Mouse (Mus musculus): Measurements from ENCODE around the gene Ghrl. TPM values are rescaled to one million over a fixed set of nuclear protein-coding genes. Genes with fewer than 3 reads are reported as not detected.
"Not testable (repeated sequence)": the region's sequence is repeated elsewhere in the genome, so short reads cannot be mapped to it uniquely, and the experiment has no call there.

Gene Ghrl
- total RNA-seq, 1 experiment from 2014 or later = not detected

DNA sequence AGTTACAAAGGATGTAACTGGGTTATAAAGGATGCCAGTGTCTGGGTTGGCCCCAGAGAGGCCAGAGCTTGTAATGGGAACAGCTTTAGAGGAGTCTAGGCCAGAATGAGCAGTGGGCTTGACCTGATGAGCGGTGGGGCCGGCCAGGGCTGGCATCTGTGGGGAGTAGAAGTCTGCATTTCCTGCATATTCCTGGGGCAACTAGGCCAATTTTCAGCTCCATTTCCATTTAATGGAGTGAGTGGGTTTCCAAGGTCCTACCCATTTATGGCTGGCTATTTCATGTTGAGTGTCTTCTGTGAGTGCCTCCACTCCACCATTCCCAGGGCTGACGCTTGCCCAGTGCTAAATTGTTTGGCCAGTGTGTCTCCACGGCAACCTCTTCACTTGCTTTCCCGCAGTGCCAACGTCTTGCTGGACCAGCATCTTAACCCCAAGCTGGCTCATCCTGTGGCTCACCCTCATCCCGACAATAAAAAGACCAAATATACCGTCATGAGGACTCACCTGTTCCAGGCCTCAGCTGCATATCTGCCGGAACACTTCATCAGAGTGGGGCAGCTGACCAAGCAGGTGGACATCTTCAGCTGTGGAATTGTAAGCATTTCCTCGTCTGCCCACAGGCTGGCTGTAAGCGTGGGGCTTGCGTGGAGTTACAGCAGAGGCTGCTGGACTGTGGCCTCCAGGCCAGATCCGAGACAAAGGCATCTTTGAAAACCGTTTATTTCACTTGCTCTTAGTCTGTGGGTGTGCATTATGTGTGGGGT, 41.3 kb downstream of the Ghrl start:
- ATAC-seq (replicated peaks in 1 of 2; ENCODE audit: insufficient read depth in 1 of 2, low FRiP score in 2 of 2, low TSS enrichment in 1 of 2, low read depth in 1 of 2, poor library complexity in 2 of 2, severe bottlenecking in 2 of 2) = no peak

DNA sequence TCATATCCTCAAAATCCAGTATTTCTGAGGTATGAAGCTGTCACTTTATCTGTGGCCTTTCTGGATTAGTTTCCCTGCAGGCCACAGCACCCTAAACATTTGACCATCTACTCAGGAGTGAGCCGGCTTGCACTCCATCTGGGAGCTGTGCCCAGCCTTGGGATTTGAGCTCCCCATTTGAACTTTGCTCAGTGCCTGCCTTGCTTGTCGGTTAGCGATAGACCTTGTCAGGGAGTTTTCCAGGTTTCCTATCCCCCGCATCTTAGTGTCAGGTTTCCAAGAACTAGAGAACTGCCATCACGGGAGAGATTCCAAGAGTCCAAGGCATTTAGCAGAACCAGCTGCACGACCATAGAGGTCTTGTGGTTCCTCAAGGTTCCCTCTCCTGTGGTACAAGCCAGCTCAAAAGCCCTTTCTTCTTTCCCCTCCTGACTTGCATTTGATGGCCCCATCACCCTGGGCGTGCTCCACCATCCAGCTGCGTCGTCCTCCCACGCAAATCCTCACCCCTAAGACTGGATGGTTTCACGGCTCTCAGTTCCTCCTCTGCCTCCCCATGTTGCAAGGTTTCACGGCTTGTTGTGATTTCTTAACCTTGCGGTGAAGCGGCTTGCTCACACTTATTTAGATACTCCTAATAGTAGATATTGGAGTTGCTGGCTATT, 42.5 kb downstream of the Ghrl start:
- ATAC-seq (replicated peaks in 1 of 2; ENCODE audit: insufficient read depth in 1 of 2, low FRiP score in 2 of 2, low TSS enrichment in 1 of 2, low read depth in 1 of 2, poor library complexity in 2 of 2, severe bottlenecking in 2 of 2) = peak; percentile 19 to 35; a peak in 1 of 4 replicates

DNA sequence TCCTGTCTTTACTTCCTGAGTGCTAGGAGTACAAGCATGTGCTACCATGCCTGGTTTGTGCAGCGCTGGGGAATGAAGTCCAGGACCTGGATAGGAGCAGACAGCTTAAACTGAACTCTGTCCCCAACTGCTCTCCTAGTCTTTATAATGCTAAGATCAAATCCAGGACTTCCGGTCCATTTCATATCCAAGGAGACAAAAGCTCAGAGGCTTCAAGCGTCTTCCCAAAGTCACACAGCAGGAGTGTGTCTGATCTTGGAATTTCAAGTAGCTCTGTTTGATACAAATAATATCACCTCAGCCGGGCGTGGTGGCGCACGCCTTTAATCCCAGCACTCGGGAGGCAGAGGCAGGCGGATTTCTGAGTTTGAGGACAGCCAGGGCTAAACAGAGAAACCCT, 43.7 kb downstream of the Ghrl start:
- ATAC-seq (replicated peaks in 1 of 2; ENCODE audit: insufficient read depth in 1 of 2, low FRiP score in 2 of 2, low TSS enrichment in 1 of 2, low read depth in 1 of 2, poor library complexity in 2 of 2, severe bottlenecking in 2 of 2) = no peak

DNA sequence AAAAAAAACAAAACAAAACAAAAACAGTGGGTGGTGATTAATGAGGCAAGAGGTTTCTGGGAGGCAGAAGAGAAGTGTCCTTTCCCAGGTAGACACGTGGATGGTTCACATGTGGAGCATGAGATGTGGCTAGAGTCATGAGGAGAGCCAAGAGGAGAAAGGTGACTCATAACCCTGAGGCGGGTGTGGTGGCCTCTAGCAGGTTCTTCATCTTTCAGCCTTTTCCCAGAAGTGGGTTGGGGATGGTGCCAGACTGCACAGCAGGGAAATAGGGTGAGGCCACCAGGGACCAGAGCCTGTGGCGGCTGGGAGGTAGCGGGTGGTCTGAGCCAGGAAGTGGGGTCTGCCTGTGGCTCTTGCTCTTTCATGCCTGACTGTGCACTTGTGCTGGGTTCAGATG, 44.4 kb downstream of the Ghrl start:
- ATAC-seq (replicated peaks in 1 of 2; ENCODE audit: insufficient read depth in 1 of 2, low FRiP score in 2 of 2, low TSS enrichment in 1 of 2, low read depth in 1 of 2, poor library complexity in 2 of 2, severe bottlenecking in 2 of 2) = no peak

DNA sequence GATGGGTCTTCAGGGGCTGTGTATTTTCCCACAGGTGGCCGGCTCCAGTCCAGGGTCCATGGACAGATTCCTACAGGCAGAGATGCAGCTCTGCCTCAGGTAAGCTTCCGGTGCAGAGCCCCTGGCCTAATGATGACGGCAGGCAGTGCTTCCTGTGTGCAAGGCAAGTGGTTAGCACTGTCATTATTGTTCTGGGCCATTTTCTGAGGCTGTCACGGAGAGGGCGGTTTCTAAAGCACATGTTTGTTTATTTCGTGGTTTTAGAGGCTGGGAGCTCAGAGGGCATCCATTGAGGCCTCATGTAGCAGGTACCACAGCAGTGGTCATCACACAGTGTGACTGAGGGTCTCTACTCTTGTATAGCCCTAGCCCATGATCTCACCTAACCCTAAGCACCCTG, 46.7 kb downstream of the Ghrl start:
- no peak for ATAC-seq (replicated peaks in 1 of 2; ENCODE audit: insufficient read depth in 1 of 2, low FRiP score in 2 of 2, low TSS enrichment in 1 of 2, low read depth in 1 of 2, poor library complexity in 2 of 2, severe bottlenecking in 2 of 2)

DNA sequence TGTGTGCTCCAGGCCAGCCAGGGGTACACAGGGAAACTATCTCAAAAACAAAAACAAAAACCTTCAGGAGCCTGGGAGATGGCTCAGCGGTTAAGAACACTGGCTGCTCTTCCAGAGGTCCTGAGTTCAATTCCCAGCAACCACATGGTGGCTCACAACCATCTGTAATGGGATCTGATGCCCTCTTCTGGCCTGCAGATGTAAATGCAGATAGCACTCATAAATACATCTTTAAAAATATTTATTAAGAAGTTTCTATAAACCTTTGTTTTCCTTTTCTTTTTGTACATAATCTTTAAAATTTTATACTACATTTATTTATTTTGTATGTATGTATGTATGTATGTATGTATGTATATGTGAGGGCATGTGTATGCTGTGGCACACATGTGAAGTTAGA, 47.7 kb downstream of the Ghrl start:
- not testable (repeated sequence) for ATAC-seq (replicated peaks in 1 of 2; ENCODE audit: insufficient read depth in 1 of 2, low FRiP score in 2 of 2, low TSS enrichment in 1 of 2, low read depth in 1 of 2, poor library complexity in 2 of 2, severe bottlenecking in 2 of 2)

DNA sequence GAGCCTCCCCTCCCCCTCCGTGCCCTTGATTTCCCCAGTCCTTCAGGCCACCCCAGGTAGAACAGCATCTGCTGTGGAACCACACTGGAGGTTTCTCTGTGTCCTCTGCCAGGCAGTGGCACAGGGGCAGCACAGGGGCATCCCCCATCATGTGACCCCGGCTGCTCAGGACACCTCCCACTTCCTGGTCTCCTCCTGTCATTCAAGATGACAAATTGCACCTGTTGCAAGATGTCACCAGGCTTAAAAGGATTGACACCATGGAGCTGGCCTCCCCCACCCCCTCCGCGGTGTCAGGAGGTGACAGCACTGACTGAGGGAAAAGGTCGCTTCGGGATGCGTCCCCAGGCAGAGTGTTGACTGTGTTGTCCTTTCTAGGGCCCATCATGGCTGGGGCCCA, 49.9 kb downstream of the Ghrl start:
- no peak for ATAC-seq (replicated peaks in 1 of 2; ENCODE audit: insufficient read depth in 1 of 2, low FRiP score in 2 of 2, low TSS enrichment in 1 of 2, low read depth in 1 of 2, poor library complexity in 2 of 2, severe bottlenecking in 2 of 2)

DNA sequence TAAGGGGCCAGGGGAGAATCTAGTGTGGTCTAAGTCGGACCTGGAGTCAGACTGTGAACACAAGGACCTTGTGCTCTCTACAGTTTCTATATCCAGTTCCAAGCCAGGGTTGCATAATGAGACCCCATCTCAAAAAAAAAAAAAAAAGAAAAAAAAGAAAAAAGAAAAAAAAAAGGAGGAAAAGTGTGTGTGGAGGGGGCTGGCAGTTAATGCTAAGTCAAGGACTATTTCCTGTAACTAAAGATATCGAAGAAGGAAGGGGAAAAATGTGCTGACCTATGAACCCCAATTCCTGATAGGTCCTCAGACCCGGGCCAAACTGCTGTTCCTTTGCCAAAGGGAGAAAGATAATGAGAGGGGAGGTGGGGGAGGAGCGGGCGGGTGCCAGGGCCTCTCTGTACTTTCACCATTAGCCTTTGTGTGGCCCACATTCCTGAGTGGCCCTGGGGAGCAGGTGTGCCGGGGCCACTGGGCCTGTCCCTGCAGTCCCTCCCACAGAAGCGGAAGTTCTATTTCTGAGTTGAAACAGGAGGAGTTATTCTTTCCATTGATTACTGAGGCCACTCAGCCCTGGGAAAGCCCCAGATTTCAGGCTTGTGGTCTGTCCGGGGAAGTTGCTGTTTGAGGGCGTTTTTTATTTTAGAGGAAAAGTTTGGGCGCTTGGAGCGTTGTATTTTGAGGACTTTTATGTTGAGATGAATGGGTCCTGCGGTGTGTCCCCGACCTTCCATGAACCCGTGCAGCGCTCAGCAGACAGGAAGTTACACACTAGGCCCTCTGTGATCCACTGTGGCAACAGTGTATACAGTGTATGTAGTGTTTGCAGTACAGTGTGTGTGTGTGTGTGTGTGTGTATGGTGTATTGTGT, 51.2 kb downstream of the Ghrl start:
- peak; percentile 84 to 86 for ATAC-seq (replicated peaks in 1 of 2; ENCODE audit: insufficient read depth in 1 of 2, low FRiP score in 2 of 2, low TSS enrichment in 1 of 2, low read depth in 1 of 2, poor library complexity in 2 of 2, severe bottlenecking in 2 of 2)

DNA sequence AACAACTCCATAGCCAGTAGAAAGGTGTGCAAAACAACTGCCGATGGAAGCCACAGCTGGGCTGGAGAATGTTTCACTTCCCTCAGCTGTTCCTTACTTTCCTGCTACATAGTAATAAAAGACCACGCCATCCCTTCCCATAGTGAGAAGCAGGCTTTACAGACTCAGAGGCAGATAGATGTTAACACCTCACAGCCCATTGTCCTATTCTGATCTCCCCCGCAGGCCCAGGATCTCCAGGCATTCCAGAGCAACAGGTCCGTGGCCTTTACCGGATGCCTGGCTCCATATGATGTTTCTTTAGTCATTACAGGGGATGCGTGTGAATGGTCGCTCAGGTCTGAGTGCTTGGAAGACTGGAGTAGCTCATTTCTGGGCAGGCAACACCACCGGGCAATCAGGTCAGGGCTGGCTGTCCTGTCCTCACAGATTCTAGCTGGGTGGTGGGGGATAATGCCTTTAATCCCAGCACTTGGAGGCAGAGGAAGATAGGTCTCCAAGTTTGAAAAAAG, 52.0 kb downstream of the Ghrl start:
- ATAC-seq (replicated peaks in 1 of 2; ENCODE audit: insufficient read depth in 1 of 2, low FRiP score in 2 of 2, low TSS enrichment in 1 of 2, low read depth in 1 of 2, poor library complexity in 2 of 2, severe bottlenecking in 2 of 2) = no peak

Other genes with a start within 250 kb of the Ghrl start
- 0.65 and 1.4 TPM in 2 replicates for gene Il17rc, start 248.5 kb downstream of the Ghrl start, total RNA-seq (2017)
- gene Creld1, start 236.6 kb downstream of the Ghrl start, total RNA-seq (2017) = 7.4 and 8.3 TPM in 2 replicates
- not detected in 2 replicates for gene Prrt3, start 217.9 kb downstream of the Ghrl start, total RNA-seq (2017)
- gene Emc3, start 188.2 kb downstream of the Ghrl start, total RNA-seq (2017) = 31.2 and 37.1 TPM in 2 replicates
- 22.0 and 25.4 TPM in 2 replicates for gene Fancd2, start 188.2 kb downstream of the Ghrl start, total RNA-seq (2017)
- not detected in 2 replicates for gene Fancd2os, start 119.2 kb downstream of the Ghrl start, total RNA-seq (2017)
- 104 and 118 TPM in 2 replicates for gene Brk1, start 115.1 kb downstream of the Ghrl start, total RNA-seq (2017)
- 13.5 and 18.6 TPM in 2 replicates for gene Vhl, start 95.9 kb downstream of the Ghrl start, total RNA-seq (2017)
- 20.7 and 30.8 TPM in 2 replicates for gene Irak2, start 81.4 kb downstream of the Ghrl start, total RNA-seq (2017)
- gene Tatdn2, start 22.8 kb downstream of the Ghrl start, total RNA-seq (2017) = 120 and 137 TPM in 2 replicates
- 88.1 and 99.7 TPM in 2 replicates for gene Sec13, start 20.9 kb upstream of the Ghrl start, total RNA-seq (2017)

Data from hematopoietic stem cell, adult 5-6 weeks (primary cell).